Mouse (Mus musculus) urinary bladder, postnatal 14 days (tissue): ENCODE results near the gene Dock10.

Experiments
- DNase-seq: peaks from one replicate; pipeline ENCODE4 v3.0.0; 2021; ENCODE audit warnings: low spot score

Gene Dock10

DNA sequence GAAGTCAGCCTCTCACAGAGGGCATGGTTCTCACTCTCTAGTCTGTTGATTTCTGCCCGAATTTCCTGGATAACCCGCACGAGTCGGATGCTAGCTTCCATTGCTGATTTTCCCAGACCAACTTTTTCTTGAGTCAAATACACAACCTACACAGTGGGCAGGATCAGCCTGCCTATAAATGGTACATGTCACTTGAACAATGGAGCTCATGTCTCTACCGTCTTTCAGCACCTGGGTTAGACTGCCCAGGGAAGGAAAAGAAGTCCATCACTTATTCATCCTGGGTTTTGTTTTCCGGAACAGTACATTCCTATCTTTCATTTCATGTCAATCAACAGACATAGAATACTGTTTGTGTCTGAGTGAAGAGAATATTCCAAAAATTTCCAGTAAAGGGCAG, 297.0 kb downstream of the Dock10 start, which contains the start of gene Gm45261:
Gene Gm45261, minus strand, starts transcription at position 101 of the 400 bp plus-strand sequence.
- no peak for DNase-seq

DNA sequence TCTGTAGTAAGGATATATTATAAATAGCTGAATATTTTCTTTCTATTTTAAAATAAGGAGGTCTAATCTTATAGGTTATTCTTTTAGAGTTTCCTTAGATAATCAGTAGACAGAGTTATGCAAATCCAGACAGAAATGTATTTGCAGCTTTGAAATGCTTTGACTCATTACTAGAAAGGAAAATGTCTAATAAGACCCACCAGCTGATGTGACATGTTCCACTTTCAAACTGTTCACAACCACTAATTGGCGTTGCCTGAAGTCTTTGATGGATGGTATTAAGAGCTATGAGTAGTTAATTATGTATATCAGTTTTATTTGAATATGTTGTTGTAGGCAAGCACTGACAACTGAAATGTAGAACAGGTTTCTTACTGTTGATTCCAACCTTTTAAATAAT, 298.4 kb downstream of the Dock10 start:
- no peak for DNase-seq

DNA sequence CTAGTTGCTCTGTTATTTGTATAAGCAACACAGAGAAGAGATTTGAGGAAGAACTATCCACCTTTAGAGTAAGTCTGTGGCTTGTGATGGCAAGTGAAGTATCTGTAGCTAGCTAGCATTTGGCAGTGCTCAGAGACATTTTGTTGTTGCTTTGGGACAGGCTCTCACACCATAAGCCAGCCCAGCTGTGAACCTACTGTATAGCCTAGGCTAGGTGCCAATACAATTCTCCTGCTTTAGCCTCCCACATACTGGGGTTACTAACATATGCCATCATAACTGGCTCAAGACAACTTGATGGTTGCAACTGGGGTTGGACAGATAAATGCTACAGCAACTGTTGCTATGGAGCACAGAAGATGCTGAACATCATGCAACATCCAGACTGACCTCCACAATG, 298.9 kb downstream of the Dock10 start:
- DNase-seq, result no peak

DNA sequence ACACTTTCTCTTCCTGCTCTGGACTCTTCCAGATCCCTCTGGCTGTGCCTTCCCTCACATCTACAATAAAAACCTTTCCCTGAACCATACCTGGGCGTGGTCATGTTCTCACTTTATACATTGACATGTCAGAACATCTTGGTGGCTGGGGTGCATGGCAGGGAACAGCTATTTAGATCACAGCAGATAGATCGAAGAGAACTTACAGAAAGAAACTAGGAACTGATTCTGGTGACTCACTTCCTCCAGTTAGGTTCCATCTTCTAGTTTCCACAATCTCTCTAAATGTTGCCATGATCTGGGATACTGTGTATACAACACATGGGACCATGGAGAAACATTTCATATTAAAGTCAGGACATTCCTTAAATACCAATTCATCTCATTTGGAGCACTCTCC, 304.4 kb downstream of the Dock10 start:
- DNase-seq, result no peak

DNA sequence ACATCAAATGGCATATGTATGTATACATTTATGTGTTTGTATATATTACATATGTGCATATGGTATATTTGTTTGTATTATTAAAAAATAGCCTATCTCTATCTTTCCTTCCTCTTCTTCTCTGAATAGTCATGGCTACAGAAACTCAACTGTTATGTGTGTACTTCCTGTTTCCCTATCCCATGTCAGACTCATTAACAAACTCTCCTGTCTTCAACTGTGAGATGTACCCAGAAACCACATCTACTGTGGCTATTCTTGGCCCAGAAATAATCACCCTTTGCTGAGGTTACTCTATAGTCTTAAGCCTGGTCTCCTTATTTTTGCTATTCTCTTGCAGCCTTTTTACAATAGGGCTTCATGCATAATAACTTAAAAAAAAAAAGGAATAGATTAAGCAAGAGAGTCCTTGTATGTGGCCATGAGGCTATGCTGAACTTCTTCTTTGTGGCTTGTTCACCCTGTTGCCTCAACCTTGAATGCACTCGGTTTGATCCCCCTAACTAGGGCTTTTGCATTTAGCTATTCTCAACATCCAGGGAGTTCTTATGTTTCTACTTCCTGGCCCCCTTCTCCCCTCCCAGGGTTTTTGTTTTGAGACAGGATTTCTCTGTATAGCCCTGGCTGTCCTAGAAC, 306.3 kb downstream of the Dock10 start:
- no peak for DNase-seq
